Mouse (Mus musculus): ENCODE data around the gene Add3. TPM values are rescaled to one million over a fixed set of nuclear protein-coding genes. Genes with fewer than 3 reads are reported as not detected.

Add3 gene
- total and polyA plus RNA-seq, 2 experiments from 2014 or later = 52.3 to 52.6 TPM

DNA sequence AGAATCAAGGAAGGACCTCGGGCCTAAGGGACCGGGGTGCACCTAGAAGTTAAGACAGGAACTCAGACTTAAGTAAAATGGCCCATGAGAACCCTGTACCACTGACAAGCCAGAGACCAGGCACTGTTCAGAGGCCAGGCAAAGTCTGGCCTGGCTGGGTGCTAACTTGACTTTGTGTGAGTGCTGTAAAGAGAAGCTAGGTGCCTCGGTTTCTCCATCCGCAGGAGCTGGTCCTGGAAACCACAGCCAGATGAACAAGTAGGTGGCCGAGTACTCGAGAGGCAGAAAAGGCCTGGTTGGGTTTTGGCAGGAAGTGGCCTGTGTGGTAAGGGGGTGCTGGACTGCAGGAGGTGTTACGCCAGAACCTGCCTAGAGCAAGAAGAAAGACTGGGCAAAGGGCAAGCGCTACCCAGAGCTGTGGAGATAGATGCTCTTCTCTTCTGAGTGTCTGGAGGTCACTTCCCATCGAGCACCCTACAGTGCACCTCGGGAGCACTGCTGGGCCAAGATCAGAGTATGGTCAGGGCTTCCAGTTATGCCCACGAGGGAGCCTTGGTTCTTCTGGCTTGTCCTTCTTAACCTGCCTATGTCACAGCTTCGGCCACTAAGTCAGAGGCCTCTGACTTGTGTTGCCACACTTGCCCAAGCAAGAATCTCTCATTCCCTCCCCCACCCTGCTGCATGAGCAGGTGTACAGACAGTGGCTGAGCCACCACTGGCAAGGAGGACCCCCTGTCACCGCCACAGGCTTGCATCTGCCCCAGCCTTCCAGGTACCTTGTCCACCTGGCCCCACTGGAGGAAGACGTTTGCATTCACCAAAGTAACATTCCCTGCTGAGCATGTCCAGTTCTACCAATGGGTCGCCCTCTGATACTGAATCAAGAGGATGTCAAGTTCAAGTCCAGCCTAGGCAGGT lies 112.1 kb downstream of the Add3 start:
- 90% methylated on average over 15 of the region's 15 CpGs for WGBS
- Histone ChIP-seq H3K4me3 (ENCODE audit: low read depth, low read length) (no peak overlapping the region), H3K27ac (ENCODE audit: low read depth, low read length) (no peak overlapping the region), H3K4me1 (ENCODE audit: insufficient read depth) (no peaks in the 10 kb centered on the region), H3K9ac (no peak overlapping the region), H3K4me2 (ENCODE audit: low read depth) (no peak overlapping the region), H3K27me3 (ENCODE audit: insufficient read depth, low read length) (no peaks in the 10 kb centered on the region), H3K36me3 (ENCODE audit: insufficient read depth) (no peaks in the 10 kb centered on the region), H3K9me3 (ENCODE audit: low read length) (no peaks in the 10 kb centered on the region)
- ATAC-seq (no peak), DNase-seq (no peak)
- no peak for TF ChIP-seq CTCF (IDR thresholded peaks at IDR 0.05; ENCODE audit: low read depth)

DNA sequence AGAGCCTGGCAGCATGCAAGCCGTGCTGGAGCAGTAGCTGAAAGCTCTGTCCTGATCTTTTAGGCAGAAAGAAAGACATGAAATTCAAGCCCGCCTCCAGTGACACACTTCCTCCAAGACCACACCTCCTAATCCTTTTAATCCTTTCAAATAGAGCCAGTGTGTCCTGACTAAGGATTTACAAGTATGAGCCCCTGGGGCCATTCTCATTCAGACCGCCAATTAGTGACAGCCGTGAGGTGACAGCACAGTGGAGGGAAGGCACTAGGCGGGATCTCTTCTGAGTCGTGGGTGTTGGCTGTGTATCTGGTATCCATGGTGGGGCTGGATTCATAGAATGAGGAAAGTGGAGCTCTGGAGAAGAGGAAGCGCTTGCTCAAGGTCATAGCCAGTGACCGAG lies 116.1 kb downstream of the Add3 start:
- no peaks in the 10 kb centered on the region for H3K36me3 ChIP-seq (ENCODE audit: insufficient read depth)
- TF ChIP-seq CTCF (IDR thresholded peaks at IDR 0.05; ENCODE audit: low read depth) = no peak
- no peaks in the 10 kb centered on the region for H3K4me1 ChIP-seq (ENCODE audit: insufficient read depth)
- DNase-seq (no peak), ATAC-seq (no peak)
- no peaks in the 10 kb centered on the region for H3K9me3 ChIP-seq (ENCODE audit: low read length)
- no peak overlapping the region for H3K4me2 ChIP-seq (ENCODE audit: low read depth)
- H3K9ac ChIP-seq = no peak overlapping the region
- H3K27ac ChIP-seq (ENCODE audit: low read depth, low read length) = no peak overlapping the region
- WGBS = 78% methylated on average over 8 of the region's 8 CpGs
- H3K4me3 ChIP-seq (ENCODE audit: low read depth, low read length) = no peak overlapping the region
- H3K27me3 ChIP-seq (ENCODE audit: insufficient read depth, low read length) = no peaks in the 10 kb centered on the region

DNA sequence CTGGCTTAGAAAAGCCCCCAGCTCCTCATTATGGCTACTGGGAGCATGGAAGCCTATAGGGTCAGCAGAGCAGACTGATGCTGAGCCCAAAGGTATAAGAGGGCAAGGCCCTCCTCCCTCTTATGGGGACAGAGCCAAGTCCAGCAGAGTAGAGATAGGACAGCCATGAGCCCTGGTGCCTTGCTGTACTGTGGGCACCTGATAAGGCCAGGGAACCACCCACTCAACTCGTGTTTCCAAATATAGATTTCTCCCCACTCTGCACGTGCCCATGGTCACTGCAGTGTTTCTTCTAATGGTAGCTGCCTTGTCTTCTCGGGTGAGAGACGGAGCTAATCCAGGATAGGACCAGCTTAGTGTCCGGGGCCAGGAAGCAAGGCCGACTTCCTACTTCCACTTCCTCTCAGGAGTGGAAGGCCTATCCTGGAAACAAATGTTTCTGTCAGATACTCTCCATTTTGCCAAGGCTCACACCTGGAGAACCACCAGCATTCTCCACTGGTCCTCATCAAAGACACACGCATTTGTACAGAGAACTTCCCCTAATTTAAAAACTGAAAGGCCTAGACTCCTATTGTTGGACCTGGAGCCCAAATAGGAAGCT lies 116.8 kb downstream of the Add3 start:
- Histone ChIP-seq H3K36me3 (ENCODE audit: insufficient read depth) (no peaks in the 10 kb centered on the region), H3K27me3 (ENCODE audit: insufficient read depth, low read length) (no peaks in the 10 kb centered on the region), H3K27ac (ENCODE audit: low read depth, low read length) (no peak overlapping the region), H3K9ac (no peak overlapping the region), H3K9me3 (ENCODE audit: low read length) (no peaks in the 10 kb centered on the region), H3K4me2 (ENCODE audit: low read depth) (no peak overlapping the region), H3K4me3 (ENCODE audit: low read depth, low read length) (no peak overlapping the region), H3K4me1 (ENCODE audit: insufficient read depth) (no peaks in the 10 kb centered on the region)
- TF ChIP-seq CTCF (IDR thresholded peaks at IDR 0.05; ENCODE audit: low read depth) = no peak
- no peak for ATAC-seq
- DNase-seq = no peak
- 87% methylated on average over 7 of the region's 7 CpGs for WGBS

DNA sequence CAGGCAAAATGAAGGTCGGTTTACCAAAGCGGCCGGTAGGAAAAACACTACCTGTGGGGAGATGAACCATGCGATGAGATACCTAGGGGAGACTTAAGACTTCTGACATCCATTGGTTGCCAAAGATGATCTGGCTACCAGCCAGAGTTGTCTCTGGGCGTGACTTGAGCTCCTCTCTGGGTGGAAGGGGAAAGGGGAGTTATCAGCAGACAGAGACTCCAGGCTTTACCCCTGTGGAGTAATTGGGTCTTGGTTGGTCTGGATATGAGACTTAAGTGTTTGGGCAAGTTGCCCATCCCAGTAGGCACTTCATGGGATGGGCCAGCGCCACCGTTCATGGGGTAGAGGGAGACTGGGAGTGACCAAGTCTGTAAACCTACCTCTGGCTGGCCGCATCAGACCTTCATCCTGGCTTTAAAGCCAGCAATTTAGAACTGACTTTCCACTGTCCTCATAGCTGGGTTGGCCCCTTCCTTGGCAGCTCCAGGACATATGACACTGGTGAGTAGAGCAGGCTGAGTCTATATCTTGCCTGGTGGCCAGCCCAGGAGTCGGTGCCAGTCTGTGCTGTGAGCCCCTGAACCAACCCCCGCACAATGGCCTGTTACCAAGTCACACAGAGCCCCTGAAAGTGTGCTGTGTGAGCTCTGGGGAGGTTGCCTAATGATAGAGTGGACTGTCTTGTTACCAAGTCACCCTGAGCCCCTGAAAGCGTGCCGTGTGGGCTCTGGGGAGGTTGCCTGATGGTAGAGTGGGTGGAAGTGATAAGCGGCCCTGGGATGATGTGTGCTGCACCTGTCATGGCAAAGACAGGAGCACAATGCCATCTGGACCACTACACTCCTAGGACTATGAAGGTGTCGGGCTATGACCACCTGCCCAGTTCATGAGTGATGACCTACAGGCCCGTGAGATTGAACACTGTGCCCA lies 117.7 kb downstream of the Add3 start:
- 92% methylated on average over 15 of the region's 15 CpGs for WGBS
- DNase-seq (no peak), ATAC-seq (no peak)
- Histone ChIP-seq H3K4me2 (ENCODE audit: low read depth) (no peak overlapping the region), H3K27me3 (ENCODE audit: insufficient read depth, low read length) (no peaks in the 10 kb centered on the region), H3K9ac (no peak overlapping the region), H3K36me3 (ENCODE audit: insufficient read depth) (no peaks in the 10 kb centered on the region), H3K4me1 (ENCODE audit: insufficient read depth) (no peaks in the 10 kb centered on the region), H3K27ac (ENCODE audit: low read depth, low read length) (no peak overlapping the region), H3K9me3 (ENCODE audit: low read length) (no peaks in the 10 kb centered on the region), H3K4me3 (ENCODE audit: low read depth, low read length) (no peak overlapping the region)
- no peak for TF ChIP-seq CTCF (IDR thresholded peaks at IDR 0.05; ENCODE audit: low read depth)

DNA sequence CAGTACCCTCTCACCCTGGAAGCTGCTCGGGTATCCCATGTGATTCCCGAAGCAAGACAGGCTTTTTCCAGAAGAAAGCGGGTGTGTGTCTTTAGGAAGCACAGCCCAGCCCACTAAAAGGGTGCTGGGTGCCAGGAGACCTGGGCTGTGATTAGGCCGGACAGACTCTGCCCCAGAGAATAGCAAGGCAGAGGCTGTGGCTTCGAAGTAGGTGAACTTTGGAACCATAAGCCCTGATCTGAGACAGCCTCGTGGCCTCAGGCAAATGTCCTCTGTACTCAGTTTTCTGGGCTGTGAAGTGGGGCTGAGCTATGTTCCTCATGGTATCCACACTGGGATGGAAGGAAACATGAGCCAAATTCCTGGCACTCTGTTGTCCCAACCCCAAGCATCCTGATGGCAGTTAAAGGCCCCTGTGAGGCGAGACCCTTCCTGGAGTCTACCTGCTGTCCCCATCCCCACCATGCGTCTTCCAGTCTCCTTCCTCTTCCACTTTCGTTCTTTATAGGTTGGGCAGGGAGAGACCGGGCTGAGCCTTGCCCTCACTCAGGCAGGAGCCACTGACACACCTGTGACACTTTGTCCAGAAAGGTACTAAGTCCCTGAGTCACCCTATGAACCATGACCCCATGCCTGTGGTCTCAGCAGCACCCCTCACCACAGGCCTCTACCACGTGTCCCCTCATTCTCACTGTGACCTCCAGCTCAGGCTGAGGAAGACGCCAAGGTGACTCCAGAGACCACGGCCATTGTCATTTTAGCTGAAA lies 118.7 kb downstream of the Add3 start:
- H3K27me3 ChIP-seq (ENCODE audit: insufficient read depth, low read length) = no peaks in the 10 kb centered on the region
- H3K9me3 ChIP-seq (ENCODE audit: low read length) = no peaks in the 10 kb centered on the region
- WGBS = 87% methylated on average over 13 of the region's 13 CpGs
- no peak overlapping the region for H3K9ac ChIP-seq
- no peaks in the 10 kb centered on the region for H3K36me3 ChIP-seq (ENCODE audit: insufficient read depth)
- no peaks in the 10 kb centered on the region for H3K4me1 ChIP-seq (ENCODE audit: insufficient read depth)
- ATAC-seq = no peak
- DNase-seq = no peak
- no peak for TF ChIP-seq CTCF (IDR thresholded peaks at IDR 0.05; ENCODE audit: low read depth)
- no peak overlapping the region for H3K4me3 ChIP-seq (ENCODE audit: low read depth, low read length)
- H3K27ac ChIP-seq (ENCODE audit: low read depth, low read length) = no peak overlapping the region
- H3K4me2 ChIP-seq (ENCODE audit: low read depth) = no peak overlapping the region

DNA sequence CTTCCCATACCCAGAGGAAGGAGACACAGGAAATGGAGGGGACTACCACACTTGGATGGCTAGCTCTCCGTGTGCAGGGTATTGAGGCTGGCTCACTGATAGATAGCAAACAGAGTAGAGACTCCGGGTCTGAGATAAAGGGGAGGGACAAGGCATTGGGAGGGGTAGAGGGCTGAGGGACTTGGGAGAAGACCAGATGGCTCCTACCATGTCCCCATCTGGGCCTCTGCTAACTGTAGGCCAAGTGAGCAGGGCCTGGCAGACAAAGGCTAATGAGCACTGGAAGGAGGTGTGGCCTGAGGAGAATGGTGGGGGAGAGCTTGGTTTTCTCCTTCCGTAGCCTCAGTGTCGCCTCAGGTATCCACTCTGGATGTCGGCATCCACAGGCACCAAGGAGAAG lies 119.3 kb downstream of the Add3 start:
- ATAC-seq (peak; percentile 64), DNase-seq (peak; percentile 16)
- H3K4me1 ChIP-seq (ENCODE audit: insufficient read depth) = no peaks in the 10 kb centered on the region
- H3K4me2 ChIP-seq (ENCODE audit: low read depth) = no peak overlapping the region
- no peak for TF ChIP-seq CTCF (IDR thresholded peaks at IDR 0.05; ENCODE audit: low read depth)
- no peaks in the 10 kb centered on the region for H3K36me3 ChIP-seq (ENCODE audit: insufficient read depth)
- H3K27ac ChIP-seq (ENCODE audit: low read depth, low read length) = no peak overlapping the region
- H3K9ac ChIP-seq = no peak overlapping the region
- no peaks in the 10 kb centered on the region for H3K9me3 ChIP-seq (ENCODE audit: low read length)
- H3K27me3 ChIP-seq (ENCODE audit: insufficient read depth, low read length) = no peaks in the 10 kb centered on the region
- H3K4me3 ChIP-seq (ENCODE audit: low read depth, low read length) = no peak overlapping the region
- WGBS = 48% methylated on average over 5 of the region's 5 CpGs
